Comparison of ENCODE assay signal across 13 mouse cellular contexts in the genomic region with DNA sequence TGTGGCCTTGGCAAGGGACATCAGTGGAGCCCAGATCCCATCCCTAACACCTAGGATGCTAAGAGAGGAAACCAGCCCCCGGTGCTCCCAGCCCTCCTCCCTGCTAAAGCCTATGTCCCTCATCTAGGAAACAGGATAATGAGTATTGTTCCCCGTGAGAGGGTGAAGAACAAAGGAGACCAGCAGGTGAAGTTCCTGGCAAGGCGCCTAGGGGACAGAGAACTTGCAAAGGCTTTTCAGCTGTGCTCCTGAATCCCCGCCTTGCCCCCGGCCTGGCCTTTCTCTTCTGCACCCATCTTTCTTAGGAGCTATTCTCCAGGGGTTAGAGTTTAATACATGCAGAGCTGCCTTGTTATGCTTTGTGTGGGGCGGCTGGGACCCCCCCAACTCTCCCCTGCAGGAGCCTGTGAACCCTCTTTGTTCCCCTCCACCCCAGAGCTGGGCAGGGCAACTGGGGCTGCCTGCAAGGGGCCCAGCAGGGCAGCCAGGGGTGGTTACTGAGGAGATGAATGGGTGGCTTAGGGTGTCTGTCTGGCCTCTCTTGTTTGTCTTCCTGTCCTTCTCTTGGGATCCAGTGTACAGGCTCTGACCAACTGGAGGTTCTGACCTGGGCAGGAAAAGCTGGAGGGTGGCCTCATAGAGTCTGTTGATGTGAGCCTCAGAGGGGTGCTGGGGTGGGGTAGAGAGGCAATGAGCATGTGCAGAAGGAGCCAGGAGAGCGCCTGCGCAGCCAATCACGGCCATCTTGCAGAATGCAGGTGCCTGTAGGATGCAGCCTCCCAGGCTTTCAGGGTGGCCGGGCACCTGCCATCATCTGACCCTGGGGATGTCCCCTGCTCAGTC. TPM values are rescaled to one million over a fixed set of nuclear protein-coding genes. Genes with fewer than 3 reads are reported as not detected.
DNase-seq lines count a peak whose midpoint lies in the region; ATAC-seq and TF ChIP-seq lines count a peak whose summit lies in the region.
"Had no signal": no experiment of that assay in that cellular context is flagged by ENCODE, and none has a peak within 500 bp of the region (broad histone marks: within the 10 kb centered on the region; RNA-seq: fewer than 3 reads in every experiment).

No protein-coding gene starts in this region.

- no peak overlapping the region for H3K4me2 ChIP-seq in embryonic facial prominence, embryonic 12.5 days (replicated peaks)
- 0 out of 2 replicates have a peak overlapping the region, but pooled peaks have one; percentile 15 for H3K4me2 ChIP-seq in hindbrain, embryonic 13.5 days
- peak overlapping the region; percentile 10 for H3K4me2 ChIP-seq in neural tube, embryonic 12.5 days (replicated peaks)
- no peak overlapping the region for H3K4me2 ChIP-seq in liver, embryonic 12.5 days
- H3K4me2 ChIP-seq: lung, embryonic 14.5 days had no signal

- no peak for ATAC-seq in embryonic facial prominence, embryonic 12.5 days (ENCODE audit: insufficient number of reproducible peaks, insufficient read depth, low FRiP score, low TSS enrichment)
- no peak; the same call in 1 of the 2 replicates for ATAC-seq in hindbrain, embryonic 13.5 days (ENCODE audit: low FRiP score)
- no peak for ATAC-seq in neural tube, embryonic 12.5 days (ENCODE audit: low FRiP score, low read depth)
- ATAC-seq in liver, embryonic 12.5 days, result no peak

- peaks cover 36% of the 10 kb centered on the region for H3K36me3 ChIP-seq in embryonic facial prominence, embryonic 12.5 days
- H3K36me3 ChIP-seq in hindbrain, embryonic 13.5 days, result peaks cover 14% of the 10 kb centered on the region
- peaks cover 12% of the 10 kb centered on the region; the same call in 1 of the 2 replicates for H3K36me3 ChIP-seq in neural tube, embryonic 12.5 days
- no peaks in the 10 kb centered on the region for H3K36me3 ChIP-seq in liver, embryonic 12.5 days

- no peak for DNase-seq in gastrocnemius, adult 2 months
- no peak for DNase-seq in gastrocnemius, adult 18-20 months (ENCODE audit: low spot score)
- no peak for DNase-seq in lung, adult 2 months
- DNase-seq: heart, adult 2 months; heart, postnatal 4 days; lung, embryonic 14.5 days had no signal

- no peaks in the 10 kb centered on the region for H3K27me3 ChIP-seq in embryonic facial prominence, embryonic 12.5 days
- no peaks in the 10 kb centered on the region for H3K27me3 ChIP-seq in hindbrain, embryonic 13.5 days
- no peaks in the 10 kb centered on the region for H3K27me3 ChIP-seq in neural tube, embryonic 12.5 days (replicated peaks)
- H3K27me3 ChIP-seq in liver, embryonic 12.5 days (replicated peaks), result no peaks in the 10 kb centered on the region

- H3K9ac ChIP-seq in embryonic facial prominence, embryonic 12.5 days, result 0 out of 2 replicates have a peak overlapping the region, but pooled peaks have one; percentile 24
- H3K9ac ChIP-seq in hindbrain, embryonic 13.5 days, result peak overlapping the region; percentile 58
- H3K9ac ChIP-seq in neural tube, embryonic 12.5 days, result no peak overlapping the region
- H3K9ac ChIP-seq in liver, embryonic 12.5 days, result no peak overlapping the region
- H3K9ac ChIP-seq: lung, embryonic 14.5 days had no signal

- H3K4me1 ChIP-seq in embryonic facial prominence, embryonic 12.5 days, result peaks cover 39% of the 10 kb centered on the region
- H3K4me1 ChIP-seq in hindbrain, embryonic 13.5 days (replicated peaks), result peaks cover 56% of the 10 kb centered on the region
- H3K4me1 ChIP-seq in neural tube, embryonic 12.5 days, result peaks cover 54% of the 10 kb centered on the region
- peaks cover 3% of the 10 kb centered on the region; the same call in 1 of the 2 replicates for H3K4me1 ChIP-seq in liver, embryonic 12.5 days
- H3K4me1 ChIP-seq in lung, adult 2 months (ENCODE audit: control insufficient read depth, insufficient read depth, low read length), result 0 out of 2 replicates have a peak, but pooled peaks cover 4% of the 10 kb centered on the region

- H3K27ac ChIP-seq in gastrocnemius, adult 2 months, result peak overlapping the region; percentile 46
- no peak overlapping the region for H3K27ac ChIP-seq in embryonic facial prominence, embryonic 12.5 days
- peak overlapping the region; percentile 69 for H3K27ac ChIP-seq in hindbrain, embryonic 13.5 days
- peak overlapping the region; percentile 55 for H3K27ac ChIP-seq in neural tube, embryonic 12.5 days
- H3K27ac ChIP-seq in liver, embryonic 12.5 days, result no peak overlapping the region
- H3K27ac ChIP-seq: heart, adult 2 months had no signal

- 58% methylated on average over 10 of the region's 10 CpGs for WGBS in embryonic facial prominence, embryonic 12.5 days
- WGBS in hindbrain, embryonic 13.5 days, result 34% methylated on average over 10 of the region's 10 CpGs
- WGBS in neural tube, embryonic 12.5 days, result 42% methylated on average over 10 of the region's 10 CpGs
- WGBS in liver, embryonic 12.5 days (ENCODE audit: insufficient replicate concordance), result 65% methylated on average over 10 of the region's 10 CpGs
- 82% methylated on average over 10 of the region's 10 CpGs for WGBS in lung, adult 2 months

- no peak for TF ChIP-seq POLR2A in lung, adult 2 months (IDR thresholded peaks at IDR 0.05; ENCODE audit: borderline replicate concordance, extremely low read depth, low read depth, low read length)

- no peak for TF ChIP-seq CTCF in gastrocnemius, adult 2 months (IDR thresholded peaks at IDR 0.05)
- TF ChIP-seq CTCF in lung, adult 2 months (IDR thresholded peaks at IDR 0.05; ENCODE audit: insufficient read depth, low read length), result no peak

- intact Hi-C loops in gastrocnemius, adult 2 months (cut with DNase I), result no loop called here

- H3K9me3 ChIP-seq in embryonic facial prominence, embryonic 12.5 days, result no peaks in the 10 kb centered on the region
- no peaks in the 10 kb centered on the region for H3K9me3 ChIP-seq in hindbrain, embryonic 13.5 days
- H3K9me3 ChIP-seq in neural tube, embryonic 12.5 days, result no peaks in the 10 kb centered on the region
- no peaks in the 10 kb centered on the region for H3K9me3 ChIP-seq in liver, embryonic 12.5 days (replicated peaks)
- H3K9me3 ChIP-seq: limb, embryonic 10.5 days; megakaryocyte, embryonic 14.5 days had no signal

- no peak overlapping the region for H3K4me3 ChIP-seq in gastrocnemius, adult 2 months
- H3K4me3 ChIP-seq in embryonic facial prominence, embryonic 12.5 days, result no peak overlapping the region
- H3K4me3 ChIP-seq in hindbrain, embryonic 13.5 days, result no peak overlapping the region
- no peak overlapping the region for H3K4me3 ChIP-seq in neural tube, embryonic 12.5 days
- no peak overlapping the region for H3K4me3 ChIP-seq in liver, embryonic 12.5 days
- H3K4me3 ChIP-seq in lung, adult 2 months (replicated peaks; ENCODE audit: extremely low read depth, low read depth, low read length), result no peak overlapping the region
- H3K4me3 ChIP-seq: heart, adult 2 months; limb, embryonic 10.5 days had no signal

RNA-seq across cellular contexts. Expression of a gene that starts 16.9 kb away (rescaled TPM):
- 10 to 100 TPM; 21.9 to 24.2 TPM for total RNA-seq in gastrocnemius, adult 2 months (2021)
- total RNA-seq in gastrocnemius, adult 18-20 months (2021), result 10 to 100 TPM; 25.5 to 27.8 TPM
- polyA plus RNA-seq in embryonic facial prominence, embryonic 12.5 days (2016; fragmentation: Nextera tagmentation; extraction: Ambion mirVana), result 121 and 126 TPM in 2 replicates
- polyA plus RNA-seq in hindbrain, embryonic 13.5 days (2015; fragmentation: Nextera tagmentation; extraction: Ambion mirVana), result 121 and 124 TPM in 2 replicates
- polyA plus RNA-seq in neural tube, embryonic 12.5 days (2016; fragmentation: Nextera tagmentation; extraction: Ambion mirVana), result 111 TPM in 2 replicates
- polyA plus RNA-seq in liver, embryonic 12.5 days (2016; fragmentation: Nextera tagmentation; extraction: Ambion mirVana), result 79.7 and 81.5 TPM in 2 replicates
- 5.9 and 11.9 TPM in 2 replicates for polyA plus RNA-seq in lung, adult 2 months (2012; rRNA removed)

RNA-seq across cellular contexts. Expression of a gene that starts 16.9 kb away (rescaled TPM):
- total RNA-seq in gastrocnemius, adult 2 months (2021), result 10 to 100 TPM; 11.3 to 16.2 TPM
- 10 to 100 TPM; 11.1 to 16.6 TPM for total RNA-seq in gastrocnemius, adult 18-20 months (2021)
- 26.3 and 27.6 TPM in 2 replicates for polyA plus RNA-seq in embryonic facial prominence, embryonic 12.5 days (2016; fragmentation: Nextera tagmentation; extraction: Ambion mirVana)
- 20.0 and 20.4 TPM in 2 replicates for polyA plus RNA-seq in hindbrain, embryonic 13.5 days (2015; fragmentation: Nextera tagmentation; extraction: Ambion mirVana)
- 17.1 and 18.7 TPM in 2 replicates for polyA plus RNA-seq in neural tube, embryonic 12.5 days (2016; fragmentation: Nextera tagmentation; extraction: Ambion mirVana)
- 23.5 and 25.1 TPM in 2 replicates for polyA plus RNA-seq in liver, embryonic 12.5 days (2016; fragmentation: Nextera tagmentation; extraction: Ambion mirVana)
- 3.3 and 3.6 TPM in 2 replicates for polyA plus RNA-seq in lung, adult 2 months (2012; rRNA removed)

RNA-seq across cellular contexts. Expression of a gene that starts 43.0 kb away (rescaled TPM):
- total RNA-seq in gastrocnemius, adult 2 months (2021), result 1 to 10 TPM; 3.0 to 3.9 TPM
- 1 to 10 TPM; 1.4 to 3.3 TPM for total RNA-seq in gastrocnemius, adult 18-20 months (2021)
- 34.5 TPM in 2 replicates for polyA plus RNA-seq in embryonic facial prominence, embryonic 12.5 days (2016; fragmentation: Nextera tagmentation; extraction: Ambion mirVana)
- polyA plus RNA-seq in hindbrain, embryonic 13.5 days (2015; fragmentation: Nextera tagmentation; extraction: Ambion mirVana), result 12.6 and 15.6 TPM in 2 replicates
- polyA plus RNA-seq in neural tube, embryonic 12.5 days (2016; fragmentation: Nextera tagmentation; extraction: Ambion mirVana), result 22.1 and 28.6 TPM in 2 replicates
- polyA plus RNA-seq in liver, embryonic 12.5 days (2016; fragmentation: Nextera tagmentation; extraction: Ambion mirVana), result 32.3 and 33.0 TPM in 2 replicates
- 5.7 and 6.6 TPM in 2 replicates for polyA plus RNA-seq in lung, adult 2 months (2012; rRNA removed)

RNA-seq across cellular contexts. Expression of a gene that starts 43.0 kb away (rescaled TPM):
- not detected for total RNA-seq in gastrocnemius, adult 2 months (2021)
- total RNA-seq in gastrocnemius, adult 18-20 months (2021), result not detected
- 0.72 and 0.87 TPM in 2 replicates for polyA plus RNA-seq in embryonic facial prominence, embryonic 12.5 days (2016; fragmentation: Nextera tagmentation; extraction: Ambion mirVana)
- polyA plus RNA-seq in hindbrain, embryonic 13.5 days (2015; fragmentation: Nextera tagmentation; extraction: Ambion mirVana), result 0.62 and 1.4 TPM in 2 replicates
- polyA plus RNA-seq in neural tube, embryonic 12.5 days (2016; fragmentation: Nextera tagmentation; extraction: Ambion mirVana), result 0.75 and 1.2 TPM in 2 replicates
- polyA plus RNA-seq in liver, embryonic 12.5 days (2016; fragmentation: Nextera tagmentation; extraction: Ambion mirVana), result 0.25 and 0.52 TPM in 2 replicates
- 0.76 TPM in 1 of 2 replicates, not detected in the other for polyA plus RNA-seq in lung, adult 2 months (2012; rRNA removed)
- polyA plus RNA-seq: spleen, adult 2 months had no signal

Comparison
In these comparisons a context has a peak if more than half of its experiments do, and no peak if none do; other contexts are left out.
1. H3K27ac ChIP-seq: peak in gastrocnemius, adult 2 months (single experiment), hindbrain, embryonic 13.5 days (single experiment) and neural tube, embryonic 12.5 days (single experiment); none in embryonic facial prominence, embryonic 12.5 days (single experiment) and liver, embryonic 12.5 days (single experiment).
2. H3K4me2 ChIP-seq: peak in hindbrain, embryonic 13.5 days (single experiment) and neural tube, embryonic 12.5 days (single experiment); none in embryonic facial prominence, embryonic 12.5 days (single experiment) and liver, embryonic 12.5 days (single experiment).
3. H3K9ac ChIP-seq: peak in embryonic facial prominence, embryonic 12.5 days (single experiment) and hindbrain, embryonic 13.5 days (single experiment); none in neural tube, embryonic 12.5 days (single experiment) and liver, embryonic 12.5 days (single experiment).